Mouse (Mus musculus) layer of hippocampus, postnatal 25 days (tissue): Measurements from ENCODE around the gene Cse1l. TPM values are rescaled to one million over a fixed set of nuclear protein-coding genes. Genes with fewer than 3 reads are reported as not detected.

Experiments used
- DNase-seq, 2 experiments: peaks; one replicate each; pipeline ENCODE4 v3.0.0; 2022; ENCODE audit warnings: mixed read lengths in 2 of 2, low spot score in 1 of 2; ENCODE audit errors: extremely low spot score in 1 of 2
- total RNA-seq, 2 experiments: library from RNA; stranded (reverse); gene quantifications; 2 replicates each; pipeline ENCODE4 v1.2.3; 2021

The Cse1l gene
- 10 to 100 TPM; 51.6 to 52.6 TPM for total RNA-seq

GRCm38 (mm10) chr2:166905711-166906522, at the start of gene Cse1l:
Cse1l (plus strand) TSS chr2:166906040.
- peak; percentile 97 to 98 for DNase-seq

GRCm38 (mm10) chr2:166856366-166856765, 49.5 kb upstream of the Cse1l start:
- no peak for DNase-seq

- no peak for DNase-seq
These were observed 48.7 kb upstream of the Cse1l start for GRCm38 (mm10) chr2:166857118-166857517.

- no peak for DNase-seq
These were observed 46.6 kb upstream of the Cse1l start for GRCm38 (mm10) chr2:166859214-166859613.

- no peak for DNase-seq
These were observed 43.3 kb upstream of the Cse1l start for GRCm38 (mm10) chr2:166862505-166862904.

GRCm38 (mm10) chr2:166865476-166865875, 40.4 kb upstream of the Cse1l start:
- no peak for DNase-seq

GRCm38 (mm10) chr2:166870271-166870865, 35.5 kb upstream of the Cse1l start:
- no peak for DNase-seq

GRCm38 (mm10) chr2:166870899-166871298, 34.9 kb upstream of the Cse1l start:
- DNase-seq: no peak

- DNase-seq: no peak
These were observed 31.1 kb upstream of the Cse1l start for GRCm38 (mm10) chr2:166874675-166875280.

GRCm38 (mm10) chr2:166875561-166875960, 30.3 kb upstream of the Cse1l start:
- DNase-seq: no peak

- no peak for DNase-seq
These were observed 29.5 kb upstream of the Cse1l start for GRCm38 (mm10) chr2:166876331-166876730.

GRCm38 (mm10) chr2:166885066-166885465, 20.8 kb upstream of the Cse1l start:
- peak in 1 of 2 experiments; percentile 26 for DNase-seq

- DNase-seq: no peak
These were observed 20.2 kb upstream of the Cse1l start for GRCm38 (mm10) chr2:166885619-166886018.

GRCm38 (mm10) chr2:166886231-166886630, 19.6 kb upstream of the Cse1l start:
- no peak for DNase-seq

GRCm38 (mm10) chr2:166887816-166888215, 18.0 kb upstream of the Cse1l start:
- no peak for DNase-seq

- no peak for DNase-seq
These were observed 14.4 kb upstream of the Cse1l start for GRCm38 (mm10) chr2:166891366-166891880.

- no peak for DNase-seq
These were observed 13.6 kb upstream of the Cse1l start for GRCm38 (mm10) chr2:166892158-166892680.

GRCm38 (mm10) chr2:166893036-166893435, 12.8 kb upstream of the Cse1l start:
- DNase-seq: no peak

GRCm38 (mm10) chr2:166896368-166896767, 9.5 kb upstream of the Cse1l start:
- DNase-seq: no peak

- DNase-seq: no peak
These were observed 8.9 kb upstream of the Cse1l start for GRCm38 (mm10) chr2:166896974-166897373.

- no peak for DNase-seq
These were observed 6.7 kb upstream of the Cse1l start for GRCm38 (mm10) chr2:166899161-166899560.
